Mouse (Mus musculus): Measurements from ENCODE around the gene Sp1. TPM values are rescaled to one million over a fixed set of nuclear protein-coding genes. Genes with fewer than 3 reads are reported as not detected.

The Sp1 gene
- total RNA-seq, 2 experiments from 2014 or later: 22.9 to 28.3 TPM

- DNase-seq (ENCODE audit: low spot score in 2 of 2): no peak
Measured at GRCm38 (mm10) chr15:102433173-102433572, 27.2 kb downstream of the Sp1 start.

DNA sequence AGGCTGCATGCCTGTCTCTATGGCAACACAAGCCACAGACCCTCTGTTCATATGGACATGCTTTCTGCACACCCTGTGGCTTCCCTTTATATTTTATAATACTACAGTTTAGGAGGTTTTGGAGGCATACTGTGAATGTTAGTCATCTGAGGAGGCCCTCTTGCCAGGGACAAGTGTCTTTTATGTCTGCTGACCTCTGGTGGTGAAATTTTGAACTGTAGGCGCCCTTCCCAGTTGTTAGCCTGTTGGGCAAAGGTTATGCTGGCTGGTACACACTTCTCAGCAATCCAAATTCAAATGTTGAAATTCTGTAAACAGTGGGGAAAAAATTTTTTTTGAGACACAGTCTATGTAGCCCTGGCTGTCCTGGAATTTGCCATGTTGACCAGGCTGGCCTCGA lies 36.5 kb downstream of the Sp1 start:
- peak; percentile 79 to 85 for DNase-seq (ENCODE audit: low spot score in 2 of 2)

- no peak for DNase-seq (ENCODE audit: low spot score in 2 of 2)
Measured at GRCm38 (mm10) chr15:102445146-102445545, 39.2 kb downstream of the Sp1 start, which contains the start of gene Amhr2. Gene Amhr2 (plus strand): TSS chr15:102445367.

GRCm38 (mm10) chr15:102446448-102446847 lies 40.5 kb downstream of the Sp1 start:
- DNase-seq (ENCODE audit: low spot score in 2 of 2): no peak

GRCm38 (mm10) chr15:102449366-102449765 lies 43.4 kb downstream of the Sp1 start:
- DNase-seq (ENCODE audit: low spot score in 2 of 2): no peak

GRCm38 (mm10) chr15:102450928-102451327 lies 45.0 kb downstream of the Sp1 start:
- no peak for DNase-seq (ENCODE audit: low spot score in 2 of 2)

DNA sequence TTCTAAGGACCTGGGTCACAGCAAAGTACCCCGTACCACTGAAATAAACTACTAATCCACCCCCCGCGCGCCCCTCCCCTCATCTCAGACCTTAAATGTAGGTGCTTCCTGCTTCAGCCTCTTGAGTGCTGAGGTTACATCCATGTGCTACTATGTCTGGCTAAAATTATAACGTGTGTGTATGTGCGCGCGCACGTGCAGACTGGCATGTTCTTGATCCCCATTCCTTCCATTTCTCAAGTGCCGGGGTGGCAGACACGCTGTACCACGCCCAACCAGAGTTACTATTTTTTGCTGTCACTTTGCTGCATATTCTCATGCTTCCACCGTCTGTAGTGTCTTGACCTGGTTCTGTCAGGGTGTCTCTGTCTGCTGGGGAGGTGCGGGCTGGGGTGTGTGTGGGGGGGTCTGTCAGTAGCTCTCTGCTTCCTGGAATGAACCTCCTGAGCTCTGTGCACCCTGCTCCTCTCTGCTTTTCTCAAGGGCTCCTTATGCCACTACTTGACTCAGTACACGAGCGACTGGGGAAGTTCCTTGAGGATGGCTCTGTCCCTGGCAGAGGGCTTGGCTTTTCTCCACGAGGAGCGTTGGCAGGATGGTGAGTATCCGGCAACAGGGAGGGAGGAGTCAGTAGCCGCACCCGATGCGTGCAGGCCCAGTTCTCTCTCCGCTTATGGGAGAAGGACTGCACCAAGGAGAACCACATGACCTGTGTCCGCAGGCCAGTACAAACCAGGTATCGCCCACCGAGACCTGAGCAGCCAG lies 45.9 kb downstream of the Sp1 start:
- DNase-seq (ENCODE audit: low spot score in 2 of 2): no peak

- no peak for DNase-seq (ENCODE audit: low spot score in 2 of 2)
Measured at GRCm38 (mm10) chr15:102455993-102456392, 50.0 kb downstream of the Sp1 start.

GRCm38 (mm10) chr15:102458050-102458736 lies 52.2 kb downstream of the Sp1 start:
- no peak for DNase-seq (ENCODE audit: low spot score in 2 of 2)

DNA sequence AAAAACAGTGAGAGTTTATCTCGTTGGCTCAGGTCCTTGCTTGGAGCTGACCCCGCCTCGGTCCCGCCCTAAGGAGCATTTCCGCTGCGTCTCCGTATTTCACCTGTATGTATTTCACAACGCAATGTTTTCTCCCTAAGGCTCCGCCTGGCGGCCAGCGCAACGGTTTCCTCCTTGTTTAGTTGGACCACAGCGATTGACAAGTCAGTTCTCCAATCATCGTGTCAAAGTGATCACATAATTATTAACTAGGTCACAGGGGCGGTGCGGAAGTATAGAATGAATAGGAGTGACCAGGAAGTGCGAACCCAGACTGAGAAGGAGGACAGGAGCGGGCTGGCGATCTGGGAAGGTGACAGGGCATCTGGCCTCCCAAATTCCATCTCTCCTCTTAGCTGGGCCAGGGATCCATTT lies 53.0 kb downstream of the Sp1 start, which contains the start of gene Prr13:
Gene Prr13, plus strand, starts transcription at position 125 of the 414 bp plus-strand sequence.
- DNase-seq (ENCODE audit: low spot score in 2 of 2): peak; percentile 73 to 88

GRCm38 (mm10) chr15:102459381-102459780 lies 53.4 kb downstream of the Sp1 start:
- DNase-seq (ENCODE audit: low spot score in 2 of 2): no peak

DNA sequence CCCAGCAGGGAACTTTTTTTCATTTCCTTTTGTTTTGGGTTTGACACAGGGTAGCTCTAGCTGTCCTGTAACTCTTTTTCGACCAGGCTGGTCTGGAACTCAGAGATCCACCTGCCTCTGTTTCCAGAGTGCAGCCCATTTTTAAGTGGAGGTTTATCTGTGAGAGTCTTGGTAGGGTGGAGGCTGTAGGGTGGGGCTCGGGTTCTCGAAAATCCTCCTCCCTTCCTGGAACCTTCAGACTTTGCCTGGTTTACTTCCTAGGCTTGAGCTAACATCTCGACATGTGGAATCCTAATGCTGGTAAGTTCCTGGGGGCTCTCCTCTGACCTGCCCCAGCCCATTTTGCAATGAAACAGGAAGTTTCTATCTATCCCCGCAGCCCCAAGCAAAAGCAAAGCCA lies 53.9 kb downstream of the Sp1 start:
- no peak for DNase-seq (ENCODE audit: low spot score in 2 of 2)

- DNase-seq (ENCODE audit: low spot score in 2 of 2): no peak
Measured at GRCm38 (mm10) chr15:102460409-102460808, 54.5 kb downstream of the Sp1 start.

- no peak for DNase-seq (ENCODE audit: low spot score in 2 of 2)
Measured at GRCm38 (mm10) chr15:102460971-102461370, 55.0 kb downstream of the Sp1 start.

- no peak for DNase-seq (ENCODE audit: low spot score in 2 of 2)
Measured at GRCm38 (mm10) chr15:102461430-102462075, 55.6 kb downstream of the Sp1 start.

- no peak for DNase-seq (ENCODE audit: low spot score in 2 of 2)
Measured at GRCm38 (mm10) chr15:102463666-102464065, 57.7 kb downstream of the Sp1 start.

DNA sequence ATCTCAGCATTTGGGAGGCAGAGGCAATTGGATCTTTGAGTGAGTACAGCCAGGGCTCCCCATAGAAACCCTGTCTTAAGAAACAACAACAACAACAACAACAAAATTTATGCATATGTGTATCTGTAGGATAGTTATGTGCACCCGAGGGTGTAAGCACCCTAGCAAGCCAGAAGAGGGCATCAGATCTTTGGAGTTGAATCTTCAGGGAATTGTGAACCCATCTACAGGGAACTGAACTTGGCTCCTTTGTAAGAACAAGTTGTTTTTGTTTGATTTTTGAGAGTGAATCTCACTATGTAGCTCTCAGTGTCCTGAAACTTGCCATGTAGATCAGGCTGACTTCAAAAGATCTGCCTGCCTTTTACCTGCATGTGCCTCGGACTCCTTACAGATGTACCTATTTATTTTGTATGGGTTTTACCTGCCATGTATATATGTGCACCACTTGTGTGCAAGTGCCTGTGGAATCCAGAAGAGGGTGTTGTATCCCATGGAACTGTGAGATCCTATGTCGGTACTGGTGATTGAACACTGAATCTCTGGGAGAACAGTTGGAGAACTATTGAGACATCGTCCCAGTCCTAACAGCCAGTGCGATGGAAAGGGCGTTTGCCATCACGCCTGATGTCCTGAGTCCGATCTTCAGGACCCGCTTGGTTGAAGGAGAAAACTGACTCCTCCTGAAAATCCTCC lies 62.9 kb downstream of the Sp1 start:
- no peak for DNase-seq (ENCODE audit: low spot score in 2 of 2)

DNA sequence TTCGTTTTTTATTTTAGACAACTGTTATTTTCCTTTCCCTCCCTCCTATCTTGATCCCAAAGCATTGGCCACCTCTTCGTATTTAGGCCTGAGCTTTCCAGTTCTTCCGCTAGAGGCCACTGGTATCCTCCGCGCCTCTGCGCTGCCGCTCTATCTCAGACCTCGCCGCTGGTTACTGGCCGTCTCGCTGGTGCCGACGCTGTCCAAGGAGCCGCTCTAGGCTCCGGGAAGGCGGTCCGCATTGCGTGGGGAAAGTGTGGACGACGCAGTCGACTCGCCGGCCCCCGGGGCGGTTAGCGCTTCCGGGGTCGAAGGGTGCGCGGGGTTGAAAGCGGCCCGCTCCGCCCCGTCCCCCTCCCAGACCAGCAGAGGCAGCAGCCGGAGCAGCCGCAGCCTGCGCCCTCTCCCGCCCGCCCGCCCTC lies 64.3 kb downstream of the Sp1 start, which contains the start of gene Pcbp2:
Gene Pcbp2, plus strand, starts transcription at position 357 of the 422 bp plus-strand sequence.
- DNase-seq (ENCODE audit: low spot score in 2 of 2): peak; percentile 94 to 97

DNA sequence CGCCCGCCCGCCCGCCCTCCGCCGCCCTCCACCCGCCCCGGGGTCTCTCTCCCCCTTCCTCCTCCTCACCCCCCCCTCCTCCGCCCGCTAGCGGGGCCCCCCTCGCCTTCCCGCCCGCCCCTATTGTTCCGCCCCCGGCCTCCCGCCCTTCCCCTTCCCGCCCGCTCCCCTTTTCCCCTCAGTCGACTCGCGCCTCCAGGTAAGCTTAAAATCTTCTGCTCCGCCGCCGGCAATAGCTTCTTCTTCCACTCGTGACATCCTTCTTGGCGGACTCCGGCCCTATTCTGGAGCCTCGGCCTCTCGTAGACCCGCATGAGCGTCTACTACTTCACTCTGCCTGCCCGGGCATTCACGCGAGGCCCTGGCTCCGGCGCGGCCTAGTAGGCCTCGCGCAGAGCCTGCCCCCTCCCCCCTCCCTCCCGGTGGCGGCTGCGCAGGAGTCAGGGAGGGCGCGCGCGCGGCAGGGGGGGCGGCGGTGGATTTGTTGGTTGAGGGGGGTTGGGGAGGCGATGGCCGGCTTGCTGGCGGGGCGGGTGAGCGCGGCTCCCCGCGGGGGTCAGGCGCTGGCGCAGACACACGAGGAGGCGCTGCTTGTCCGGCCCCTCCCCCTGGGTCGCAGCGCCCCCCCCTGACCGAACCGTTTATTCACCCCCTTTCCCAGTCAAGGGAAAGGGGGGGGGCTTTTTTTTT lies 64.8 kb downstream of the Sp1 start:
- DNase-seq (ENCODE audit: low spot score in 2 of 2): peak; percentile 78 to 85

DNA sequence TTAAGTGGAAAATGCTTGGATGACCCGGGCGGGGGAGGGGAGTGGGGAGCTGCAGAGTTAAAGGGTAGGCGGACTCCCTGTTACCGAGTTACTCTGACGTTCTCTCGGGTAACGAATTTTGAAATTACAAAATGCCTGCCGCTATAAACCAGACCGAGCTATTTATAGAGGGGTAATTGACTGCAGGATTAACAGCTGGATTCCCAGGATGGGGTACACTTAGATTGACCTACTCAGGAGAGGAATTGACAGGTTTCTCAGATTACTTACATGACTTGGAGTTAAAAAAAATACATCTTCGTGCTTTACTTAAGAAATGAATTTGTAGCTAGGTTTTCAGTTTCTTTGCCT lies 65.3 kb downstream of the Sp1 start:
- no peak for DNase-seq (ENCODE audit: low spot score in 2 of 2)

DNA sequence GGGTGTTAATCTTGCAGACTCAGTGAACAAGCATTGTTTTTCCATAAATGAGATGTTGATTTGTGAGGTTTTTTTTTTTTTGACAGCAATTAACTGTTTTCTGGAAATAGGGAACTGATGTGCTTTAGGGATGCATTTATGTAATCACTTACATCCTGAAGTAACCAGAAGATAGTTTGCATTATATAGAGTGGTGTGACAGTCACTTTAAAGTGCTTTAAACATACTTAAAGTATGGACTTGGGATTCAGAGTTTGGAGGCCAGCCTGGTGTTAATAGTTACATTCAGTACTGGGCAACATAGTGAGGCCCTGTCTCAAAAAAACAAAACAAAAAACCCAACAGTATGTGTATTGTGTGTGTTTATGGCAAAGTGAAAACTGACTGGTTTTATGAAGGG lies 65.8 kb downstream of the Sp1 start:
- DNase-seq (ENCODE audit: low spot score in 2 of 2): no peak

Measured in layer of hippocampus, postnatal 14 days (tissue).